In the genomic region with DNA sequence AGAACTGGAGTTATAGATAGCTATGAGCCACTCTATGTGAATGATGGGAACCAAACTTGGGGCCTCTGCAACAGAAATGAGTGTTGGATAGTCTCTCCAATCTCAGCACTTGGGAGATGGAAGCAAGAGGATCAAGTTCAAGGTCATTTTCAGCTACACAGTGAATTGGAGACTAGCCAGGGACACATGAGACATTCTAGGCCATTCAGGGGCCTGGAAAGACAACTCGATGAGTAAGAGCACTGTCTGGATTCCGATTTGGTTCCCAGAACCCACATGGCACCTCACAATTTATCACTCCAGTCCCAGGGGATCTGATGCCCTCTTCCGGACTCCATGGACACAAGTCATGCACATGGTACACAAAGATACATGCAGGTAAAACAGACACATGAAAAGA, we compare ENCODE assay signal across 31 mouse cellular contexts. TPM values are rescaled to one million over a fixed set of nuclear protein-coding genes. Genes with fewer than 3 reads are reported as not detected.
DNase-seq lines count a peak whose midpoint lies in the region.
"Had no signal": no experiment of that assay in that cellular context is flagged by ENCODE, and none has a peak within 500 bp of the region (broad histone marks: within the 10 kb centered on the region; RNA-seq: fewer than 3 reads in every experiment).

No protein-coding gene starts in this region.

- 0 out of 2 replicates have a peak, but pooled peaks cover under 1% of the 10 kb centered on the region for H3K4me1 ChIP-seq in heart, embryonic 10.5 days
- H3K4me1 ChIP-seq: forebrain, embryonic 12.5 days; limb, embryonic 10.5 days; limb, embryonic 15.5 days; liver, embryonic 15.5 days had no signal

- intact Hi-C loops in gastrocnemius, postnatal 36 days (cut with DNase I) = no loop called here

- no peaks in the 10 kb centered on the region for H3K27me3 ChIP-seq in heart, embryonic 10.5 days (ENCODE audit: insufficient read depth, poor library complexity, severe bottlenecking)
- H3K27me3 ChIP-seq: CH12.LX; forebrain, embryonic 12.5 days; heart, embryonic 12.5 days; limb, embryonic 15.5 days; liver, embryonic 15.5 days; Patski had no signal

- 89% methylated on average over 3 of the region's 3 CpGs for WGBS in heart, embryonic 10.5 days

- no peak overlapping the region for H3K27ac ChIP-seq in heart, embryonic 10.5 days
- H3K27ac ChIP-seq: forebrain, embryonic 12.5 days; kidney, postnatal 0 days; limb, embryonic 10.5 days; limb, embryonic 15.5 days; liver, embryonic 15.5 days had no signal

- no peak overlapping the region for H3K4me3 ChIP-seq in heart, embryonic 10.5 days
- H3K4me3 ChIP-seq: erythroblast, embryonic 14.5 days; forebrain, embryonic 12.5 days; heart, embryonic 12.5 days; limb, embryonic 10.5 days; limb, embryonic 15.5 days; liver, embryonic 15.5 days had no signal

- peaks cover 13% of the 10 kb centered on the region; the same call in 1 of the 2 replicates for H3K36me3 ChIP-seq in heart, embryonic 10.5 days

- H3K9me3 ChIP-seq in heart, embryonic 10.5 days = no peaks in the 10 kb centered on the region
- H3K9me3 ChIP-seq: forebrain, embryonic 12.5 days; heart, embryonic 12.5 days; limb, embryonic 10.5 days; limb, embryonic 15.5 days; liver, embryonic 15.5 days had no signal

- peak; percentile 37 for DNase-seq in heart, adult 11 months
- DNase-seq in heart, embryonic 10.5 days (ENCODE audit: low spot score) = no peak
- DNase-seq in 3134 (ENCODE audit: extremely low read depth, insufficient read length, low spot score) (peak; percentile 13), MN1 (ENCODE audit: low spot score) (peak; percentile 46)
- DNase-seq in adrenal gland, postnatal 25 days = peak; percentile 8
- DNase-seq in spleen, adult 12 weeks (ENCODE audit: low spot score) = no peak
- no peak for DNase-seq in gastrocnemius, postnatal 36 days
- DNase-seq: B cell, adult 2 months; cerebellum, adult 2 months; cerebellum, postnatal 14 days; gastrocnemius, postnatal 10 days; heart, adult 18-20 months; heart, postnatal 14 days; kidney, adult 2 months; kidney, postnatal 4 days; layer of hippocampus, adult 9-11 months; lung, embryonic 14.5 days; lung, postnatal 14 days; right cerebral cortex, adult 18-20 months; right cerebral cortex, postnatal 4 days; thymus, adult 2 months; thymus, postnatal 36 days had no signal

RNA-seq across cellular contexts. Expression of a gene that starts 8.7 kb away (rescaled TPM):
- 43.0 and 43.1 TPM in 2 replicates for polyA plus RNA-seq in heart, embryonic 10.5 days (2016; fragmentation: Nextera tagmentation; extraction: Ambion mirVana)
- total RNA-seq in adrenal gland, postnatal 25 days (2021) = 56.7 and 57.2 TPM in 2 replicates
- 1 to 10 TPM; 8.0 to 8.8 TPM for total RNA-seq in gastrocnemius, postnatal 36 days (2021)

Comparison
In these comparisons a context has a peak if more than half of its experiments do, and no peak if none do; other contexts are left out.
1. DNase-seq: peak in heart, adult 11 months (single experiment), 3134 (single experiment), MN1 (single experiment) and adrenal gland, postnatal 25 days (single experiment); none in heart, embryonic 10.5 days (single experiment), spleen, adult 12 weeks (single experiment) and gastrocnemius, postnatal 36 days (0 of 2).